Mouse (Mus musculus): ENCODE measurements at regions not wholly inside any gene's neighbourhood (a gene's known extent, or its start where the extent isn't known, plus 50 kb on each side); places are given as distances from the start of the nearest gene placed in this dataset.
A peak's percentile ranks its signal among the peaks of the same experiment; 100 is the strongest.

- Histone ChIP-seq H3K27me3 (replicated peaks) (no peaks in the 10 kb centered on the region), H3K4me1 (peaks cover 4% of the 10 kb centered on the region; the same call in 1 of the 2 replicates), H3K4me3 (no peak overlapping the region), H3K4me2 (replicated peaks) (no peak overlapping the region), H3K27ac (no peak overlapping the region), H3K36me3 (no peaks in the 10 kb centered on the region), H3K9ac (no peak overlapping the region), H3K9me3 (no peaks in the 10 kb centered on the region)
- ATAC-seq (ENCODE audit: low FRiP score, low read depth): no peak
- WGBS: 78% methylated on average over 6 of the region's 6 CpGs
Measured at GRCm38 (mm10) chr11:22621868-22622267, 110.0 kb downstream of the Tmem17 start.

GRCm38 (mm10) chr11:22622496-22622997 is 110.7 kb downstream of the Tmem17 start:
- no peak overlapping the region for H3K9ac ChIP-seq
- no peak overlapping the region for H3K4me2 ChIP-seq (replicated peaks)
- no peak overlapping the region for H3K4me3 ChIP-seq
- H3K9me3 ChIP-seq: no peaks in the 10 kb centered on the region
- WGBS: 66% methylated on average over 8 of the region's 8 CpGs
- H3K27me3 ChIP-seq (replicated peaks): no peaks in the 10 kb centered on the region
- ATAC-seq (ENCODE audit: low FRiP score, low read depth): no peak
- no peaks in the 10 kb centered on the region for H3K4me1 ChIP-seq
- H3K27ac ChIP-seq: no peak overlapping the region
- H3K36me3 ChIP-seq: no peaks in the 10 kb centered on the region

GRCm38 (mm10) chr11:22626407-22626806 is 114.5 kb downstream of the Tmem17 start:
- WGBS: 92% methylated on average over 1 of the region's 1 CpGs
- ATAC-seq (ENCODE audit: low FRiP score, low read depth): no peak

GRCm38 (mm10) chr11:22628497-22628896 is 116.6 kb downstream of the Tmem17 start:
- no peaks in the 10 kb centered on the region for H3K9me3 ChIP-seq
- no peak overlapping the region for H3K27ac ChIP-seq
- no peaks in the 10 kb centered on the region for H3K4me1 ChIP-seq
- H3K4me3 ChIP-seq: no peak overlapping the region
- no peaks in the 10 kb centered on the region for H3K27me3 ChIP-seq (replicated peaks)
- WGBS: 88% methylated on average over 5 of the region's 5 CpGs
- H3K36me3 ChIP-seq: no peaks in the 10 kb centered on the region
- no peak overlapping the region for H3K9ac ChIP-seq
- no peak for ATAC-seq (ENCODE audit: low FRiP score, low read depth)
- no peak overlapping the region for H3K4me2 ChIP-seq (replicated peaks)

More at GRCm38 (mm10) chr11:22626407-22626806, 114.5 kb downstream of the Tmem17 start:
- Histone ChIP-seq H3K36me3 (no peaks in the 10 kb centered on the region), H3K9ac (no peak overlapping the region), H3K4me2 (replicated peaks) (no peak overlapping the region), H3K4me3 (no peak overlapping the region), H3K9me3 (no peaks in the 10 kb centered on the region), H3K27me3 (replicated peaks) (no peaks in the 10 kb centered on the region), H3K27ac (no peak overlapping the region), H3K4me1 (no peaks in the 10 kb centered on the region)

- no peak overlapping the region for H3K9ac ChIP-seq
- ATAC-seq (ENCODE audit: low FRiP score, low read depth): no peak
Measured at GRCm38 (mm10) chr11:22628979-22629378, 117.1 kb downstream of the Tmem17 start.

GRCm38 (mm10) chr11:22629581-22629980 is 117.7 kb downstream of the Tmem17 start:
- no peaks in the 10 kb centered on the region for H3K9me3 ChIP-seq
- 26% methylated on average over 13 of the region's 13 CpGs for WGBS
- no peak for ATAC-seq (ENCODE audit: low FRiP score, low read depth)
- H3K27ac ChIP-seq: no peak overlapping the region
- peak overlapping the region; percentile 36; the same call in 1 of the 2 replicates for H3K4me2 ChIP-seq (replicated peaks)
- H3K9ac ChIP-seq: no peak overlapping the region
- H3K4me1 ChIP-seq: no peaks in the 10 kb centered on the region
- no peak overlapping the region for H3K4me3 ChIP-seq
- no peaks in the 10 kb centered on the region for H3K36me3 ChIP-seq
- H3K27me3 ChIP-seq (replicated peaks): no peaks in the 10 kb centered on the region

More at GRCm38 (mm10) chr11:22628979-22629378, 117.1 kb downstream of the Tmem17 start:
- Histone ChIP-seq H3K4me1 (no peaks in the 10 kb centered on the region), H3K27me3 (replicated peaks) (no peaks in the 10 kb centered on the region), H3K36me3 (no peaks in the 10 kb centered on the region), H3K27ac (no peak overlapping the region), H3K9me3 (no peaks in the 10 kb centered on the region), H3K4me2 (replicated peaks) (no peak overlapping the region), H3K4me3 (no peak overlapping the region)
- WGBS: 84% methylated on average over 5 of the region's 5 CpGs

GRCm38 (mm10) chr11:22629991-22630390 is 118.1 kb downstream of the Tmem17 start:
- Histone ChIP-seq H3K9me3 (no peaks in the 10 kb centered on the region), H3K9ac (no peak overlapping the region), H3K36me3 (no peaks in the 10 kb centered on the region), H3K4me3 (no peak overlapping the region), H3K4me1 (no peaks in the 10 kb centered on the region), H3K4me2 (replicated peaks) (no peak overlapping the region), H3K27ac (no peak overlapping the region), H3K27me3 (replicated peaks) (no peaks in the 10 kb centered on the region)
- WGBS: 74% methylated on average over 4 of the region's 4 CpGs
- ATAC-seq (ENCODE audit: low FRiP score, low read depth): no peak

- no peak overlapping the region for H3K9ac ChIP-seq
- no peak overlapping the region for H3K4me3 ChIP-seq
- 78% methylated on average over 5 of the region's 5 CpGs for WGBS
- no peaks in the 10 kb centered on the region for H3K36me3 ChIP-seq
- H3K9me3 ChIP-seq: no peaks in the 10 kb centered on the region
- no peaks in the 10 kb centered on the region for H3K27me3 ChIP-seq (replicated peaks)
- no peak for ATAC-seq (ENCODE audit: low FRiP score, low read depth)
- no peak overlapping the region for H3K4me2 ChIP-seq (replicated peaks)
- H3K4me1 ChIP-seq: no peaks in the 10 kb centered on the region
- no peak overlapping the region for H3K27ac ChIP-seq
Measured at GRCm38 (mm10) chr11:22630982-22631381, 119.1 kb downstream of the Tmem17 start.

GRCm38 (mm10) chr11:22631606-22632313 is 119.9 kb downstream of the Tmem17 start:
- Histone ChIP-seq H3K27me3 (replicated peaks) (no peaks in the 10 kb centered on the region), H3K4me2 (replicated peaks) (peak overlapping the region; percentile 31; the same call in 1 of the 2 replicates), H3K9me3 (no peaks in the 10 kb centered on the region), H3K4me1 (no peaks in the 10 kb centered on the region), H3K27ac (no peak overlapping the region), H3K9ac (no peak overlapping the region), H3K36me3 (no peaks in the 10 kb centered on the region), H3K4me3 (no peak overlapping the region)
- peak; percentile 52 for ATAC-seq (ENCODE audit: low FRiP score, low read depth)
- WGBS: 11% methylated on average over 6 of the region's 6 CpGs

- no peak overlapping the region for H3K27ac ChIP-seq
- H3K36me3 ChIP-seq: no peaks in the 10 kb centered on the region
- ATAC-seq (ENCODE audit: low FRiP score, low read depth): no peak
- H3K4me2 ChIP-seq (replicated peaks): no peak overlapping the region
- no peaks in the 10 kb centered on the region for H3K27me3 ChIP-seq (replicated peaks)
- H3K4me1 ChIP-seq: no peaks in the 10 kb centered on the region
- no peak overlapping the region for H3K4me3 ChIP-seq
- H3K9me3 ChIP-seq: no peaks in the 10 kb centered on the region
- no peak overlapping the region for H3K9ac ChIP-seq
Measured at GRCm38 (mm10) chr11:22632314-22632700, 120.4 kb downstream of the Tmem17 start.

- Histone ChIP-seq H3K4me3 (no peak overlapping the region), H3K27ac (no peak overlapping the region), H3K4me2 (replicated peaks) (no peak overlapping the region), H3K4me1 (no peaks in the 10 kb centered on the region), H3K9me3 (no peaks in the 10 kb centered on the region), H3K36me3 (no peaks in the 10 kb centered on the region), H3K9ac (no peak overlapping the region), H3K27me3 (replicated peaks) (no peaks in the 10 kb centered on the region)
- ATAC-seq (ENCODE audit: low FRiP score, low read depth): no peak
- 67% methylated on average over 5 of the region's 5 CpGs for WGBS
Measured at GRCm38 (mm10) chr11:22632988-22633387, 121.1 kb downstream of the Tmem17 start.

GRCm38 (mm10) chr11:22633961-22634360 is 122.1 kb downstream of the Tmem17 start:
- Histone ChIP-seq H3K4me2 (replicated peaks) (no peak overlapping the region), H3K27me3 (replicated peaks) (no peaks in the 10 kb centered on the region), H3K4me1 (no peaks in the 10 kb centered on the region), H3K27ac (no peak overlapping the region), H3K9me3 (no peaks in the 10 kb centered on the region), H3K4me3 (no peak overlapping the region), H3K36me3 (no peaks in the 10 kb centered on the region), H3K9ac (no peak overlapping the region)
- ATAC-seq (ENCODE audit: low FRiP score, low read depth): no peak
- WGBS: 62% methylated on average over 6 of the region's 6 CpGs

- no peak overlapping the region for H3K4me2 ChIP-seq (replicated peaks)
- no peaks in the 10 kb centered on the region for H3K27me3 ChIP-seq (replicated peaks)
- no peak overlapping the region for H3K4me3 ChIP-seq
- H3K9me3 ChIP-seq: no peaks in the 10 kb centered on the region
- no peak overlapping the region for H3K27ac ChIP-seq
- whole genome bisulfite sequencing: 65% methylated on average over 2 of the region's 2 CpGs
- no peak overlapping the region for H3K9ac ChIP-seq
- no peak for ATAC-seq (ENCODE audit: low FRiP score, low read depth)
- no peaks in the 10 kb centered on the region for H3K36me3 ChIP-seq
- no peaks in the 10 kb centered on the region for H3K4me1 ChIP-seq
Measured at GRCm38 (mm10) chr11:22635021-22635420, 123.1 kb downstream of the Tmem17 start.
